Mouse (Mus musculus): Measurements from ENCODE around the gene Rnf149.
"Not testable (repeated sequence)": the region's sequence is repeated elsewhere in the genome, so short reads cannot be mapped to it uniquely, and the experiment has no call there.

Gene Rnf149

GRCm38 (mm10) chr1:39577253-39577705, at the start of gene Rnf149:
Rnf149 (minus strand) TSS chr1:39577405.
- peak; percentile 98 for DNase-seq

GRCm38 (mm10) chr1:39625491-39625890, 48.3 kb upstream of the Rnf149 start:
- no peak for DNase-seq

- no peak for DNase-seq
Measured at GRCm38 (mm10) chr1:39623729-39624128, 46.5 kb upstream of the Rnf149 start.

GRCm38 (mm10) chr1:39623106-39623505, 45.9 kb upstream of the Rnf149 start:
- no peak for DNase-seq

- DNase-seq, result no peak
Measured at GRCm38 (mm10) chr1:39618524-39618923, 41.3 kb upstream of the Rnf149 start.

GRCm38 (mm10) chr1:39615526-39615925, 38.3 kb upstream of the Rnf149 start:
- DNase-seq, result no peak

- DNase-seq, result peak in 1 of 2 experiments; percentile 70
Measured at GRCm38 (mm10) chr1:39614462-39615279, 37.5 kb upstream of the Rnf149 start.

GRCm38 (mm10) chr1:39613061-39613460, 35.9 kb upstream of the Rnf149 start:
- DNase-seq, result no peak

GRCm38 (mm10) chr1:39612491-39612890, 35.3 kb upstream of the Rnf149 start:
- no peak for DNase-seq

GRCm38 (mm10) chr1:39608534-39608933, 31.3 kb upstream of the Rnf149 start:
- no peak for DNase-seq

GRCm38 (mm10) chr1:39602477-39602876, 25.3 kb upstream of the Rnf149 start:
- DNase-seq, result peak in 1 of 2 experiments; percentile 21

- no peak for DNase-seq
Measured at GRCm38 (mm10) chr1:39598726-39599125, 21.5 kb upstream of the Rnf149 start.

GRCm38 (mm10) chr1:39597135-39597534, 19.9 kb upstream of the Rnf149 start:
- not testable (repeated sequence) for DNase-seq

- no peak for DNase-seq
Measured at GRCm38 (mm10) chr1:39593836-39594235, 16.6 kb upstream of the Rnf149 start.

GRCm38 (mm10) chr1:39592090-39592489, 14.9 kb upstream of the Rnf149 start:
- no peak for DNase-seq

GRCm38 (mm10) chr1:39591557-39591956, 14.4 kb upstream of the Rnf149 start:
- DNase-seq, result not testable (repeated sequence)

GRCm38 (mm10) chr1:39590193-39590592, 13.0 kb upstream of the Rnf149 start:
- no peak for DNase-seq

GRCm38 (mm10) chr1:39585416-39585815, 8.2 kb upstream of the Rnf149 start:
- DNase-seq, result no peak

- DNase-seq, result no peak
Measured at GRCm38 (mm10) chr1:39583173-39583572, 6.0 kb upstream of the Rnf149 start.

- DNase-seq, result no peak
Measured at GRCm38 (mm10) chr1:39581215-39581614, 4.0 kb upstream of the Rnf149 start.

GRCm38 (mm10) chr1:39579139-39579538, 1.9 kb upstream of the Rnf149 start:
- peak; percentile 33 to 50 for DNase-seq

- peak in 1 of 2 experiments; percentile 39 for DNase-seq
Measured at GRCm38 (mm10) chr1:39578446-39578845, 1.2 kb upstream of the Rnf149 start.

- DNase-seq, result peak; percentile 75 to 76
Measured at GRCm38 (mm10) chr1:39576431-39577243, 568 bp downstream of the Rnf149 start.
